Mouse (Mus musculus) thymus, adult 2 months (tissue): ENCODE results near the gene Lrrk1. TPM values are rescaled to one million over a fixed set of nuclear protein-coding genes. Genes with fewer than 3 reads are reported as not detected.
A peak's percentile ranks its signal among the peaks of the same experiment; 100 is the strongest.

Experiments used
- DNase-seq: peaks from one replicate; pipeline ENCODE4 v3.0.0; 2021
- H3K27ac ChIP-seq: fragments of 200-500 bp; 2 replicates; pipeline ENCODE4 v1.5.1; 2012; ENCODE audit warnings: low read length, control low read depth; ENCODE audit not compliant: control insufficient read depth, insufficient read depth
- H3K27me3 ChIP-seq: fragments of 200-500 bp; 2 replicates; pipeline ENCODE4 v1.6.1; 2012; ENCODE audit warnings: mild to moderate bottlenecking, low read length, moderate library complexity, mixed read lengths; ENCODE audit not compliant: control insufficient read depth, insufficient read depth
- H3K36me3 ChIP-seq: fragments of 200-500 bp; 2 replicates; pipeline ENCODE4 v1.6.1; 2012; ENCODE audit warnings: mild to moderate bottlenecking, low read length, moderate library complexity; ENCODE audit not compliant: control insufficient read depth, insufficient read depth
- H3K4me1 ChIP-seq: fragments of 200-500 bp; replicated peaks from 2 replicates; pipeline ENCODE4 v1.6.1; 2012; ENCODE audit warnings: low read length; ENCODE audit not compliant: control insufficient read depth, insufficient read depth
- H3K4me3 ChIP-seq: fragments of 200-500 bp; 2 replicates; pipeline ENCODE4 v1.5.1; 2012; ENCODE audit warnings: mild to moderate bottlenecking, low read length, control low read depth, moderate library complexity; ENCODE audit not compliant: control insufficient read depth, insufficient read depth
- CTCF ChIP-seq: fragments of 200-500 bp; IDR thresholded peaks from 2 replicates; pipeline ENCODE4 v1.5.1; 2012; ENCODE audit warnings: mild to moderate bottlenecking, control low read depth, low read length, moderate library complexity, borderline replicate concordance; ENCODE audit not compliant: control insufficient read depth, poor library complexity, insufficient read depth; ENCODE audit errors: extremely low read depth
- POLR2A ChIP-seq: fragments of 200-500 bp; IDR thresholded peaks from 2 replicates; pipeline ENCODE4 v1.6.1; 2012; ENCODE audit warnings: mild to moderate bottlenecking, low read length, control low read depth, moderate library complexity; ENCODE audit not compliant: control insufficient read depth, poor library complexity, insufficient read depth; ENCODE audit errors: extremely low read depth
- WGBS: fragments of 180-500 bp; shearing (Covaris S2); methylation state at CpG from one replicate; pipeline ENCODE4 v1.1.7; 2018; 5-methylcytosine and 5-hydroxymethylcytosine counted together
- polyA plus RNA-seq: library from polyadenylated mRNA; depleted of rRNA; stranded (reverse); fragments of >200 nt; gene quantifications from 2 replicates; pipeline ENCODE4 v1.2.3, GENCODE M21; 2012

Gene Lrrk1
- polyA plus RNA-seq, 1 experiment, result 29.9 TPM

DNA sequence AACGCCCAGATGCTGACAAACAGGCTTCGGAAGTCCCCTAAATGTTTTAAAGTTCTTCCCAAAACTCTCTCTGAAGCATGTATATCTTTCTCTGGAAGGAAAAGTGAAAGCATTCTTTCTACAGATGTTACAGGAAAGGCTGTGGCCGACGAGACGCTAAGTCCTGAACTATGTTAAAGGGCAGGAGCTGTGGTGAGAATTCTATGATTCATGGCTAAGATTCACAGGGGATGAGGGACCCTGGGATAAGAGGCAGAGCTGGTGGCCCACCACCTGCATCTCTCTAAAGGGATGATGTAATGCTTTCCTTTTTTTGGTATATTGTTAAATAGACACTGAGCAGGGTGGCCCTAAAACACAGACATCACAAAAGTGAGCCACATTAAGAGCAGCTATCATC, 44.8 kb downstream of the Lrrk1 start:
- Histone ChIP-seq H3K4me3 (no peak overlapping the region), H3K36me3 (no peaks in the 10 kb centered on the region), H3K27me3 (no peaks in the 10 kb centered on the region), H3K4me1 (no peaks in the 10 kb centered on the region), H3K27ac (no peak overlapping the region)
- TF ChIP-seq CTCF (no peak), POLR2A (no peak)
- WGBS, result 56% methylated on average over 5 of the region's 5 CpGs
- no peak for DNase-seq

DNA sequence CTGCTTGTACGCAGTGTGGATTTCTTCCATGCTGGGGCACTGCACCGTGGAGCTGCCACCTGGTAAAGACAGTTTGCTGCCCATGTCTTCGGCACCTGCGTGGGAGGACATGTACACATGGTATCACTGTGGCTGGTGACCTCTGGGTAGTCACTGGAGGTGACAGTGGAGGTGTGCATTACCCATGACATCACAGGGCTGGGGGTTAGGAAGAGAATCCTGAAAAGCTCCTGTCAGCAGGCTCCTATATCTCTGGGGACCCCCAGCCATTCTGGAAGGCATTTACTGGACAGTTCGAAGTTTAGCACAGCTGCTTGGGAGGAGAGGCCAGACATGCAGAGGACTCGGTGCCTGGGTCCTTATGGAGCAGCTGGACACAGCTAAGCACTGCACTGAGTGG, 45.3 kb downstream of the Lrrk1 start:
- no peak for DNase-seq
- H3K4me3 ChIP-seq, result no peak overlapping the region
- WGBS, result 84% methylated on average over 6 of the region's 6 CpGs
- no peaks in the 10 kb centered on the region for H3K27me3 ChIP-seq
- H3K36me3 ChIP-seq, result no peaks in the 10 kb centered on the region
- no peak for TF ChIP-seq CTCF
- TF ChIP-seq POLR2A, result no peak
- H3K27ac ChIP-seq, result peak overlapping the region; percentile 33; the same call in 1 of the 2 replicates
- H3K4me1 ChIP-seq, result no peaks in the 10 kb centered on the region

DNA sequence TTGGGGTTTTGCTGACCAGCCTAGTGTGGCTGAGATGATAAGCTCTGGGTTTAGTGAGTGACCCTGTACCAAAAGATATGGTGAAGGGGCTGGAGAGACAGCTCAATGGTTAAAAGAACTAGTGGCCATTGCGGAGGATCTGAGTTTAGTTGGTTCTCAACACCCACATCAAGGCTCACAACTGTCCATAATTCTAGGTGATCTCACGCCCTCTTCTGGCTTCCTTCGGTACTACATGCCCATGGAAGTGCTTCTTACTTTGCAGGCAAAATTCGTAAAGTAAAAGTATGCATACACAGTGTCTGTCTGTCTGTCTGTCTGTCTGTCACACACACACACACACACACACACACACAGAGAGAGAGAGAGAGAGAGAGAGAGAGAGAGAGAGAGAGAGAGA, 45.8 kb downstream of the Lrrk1 start:
- H3K4me3 ChIP-seq, result no peak overlapping the region
- 54% methylated on average over 4 of the region's 4 CpGs for WGBS

DNA sequence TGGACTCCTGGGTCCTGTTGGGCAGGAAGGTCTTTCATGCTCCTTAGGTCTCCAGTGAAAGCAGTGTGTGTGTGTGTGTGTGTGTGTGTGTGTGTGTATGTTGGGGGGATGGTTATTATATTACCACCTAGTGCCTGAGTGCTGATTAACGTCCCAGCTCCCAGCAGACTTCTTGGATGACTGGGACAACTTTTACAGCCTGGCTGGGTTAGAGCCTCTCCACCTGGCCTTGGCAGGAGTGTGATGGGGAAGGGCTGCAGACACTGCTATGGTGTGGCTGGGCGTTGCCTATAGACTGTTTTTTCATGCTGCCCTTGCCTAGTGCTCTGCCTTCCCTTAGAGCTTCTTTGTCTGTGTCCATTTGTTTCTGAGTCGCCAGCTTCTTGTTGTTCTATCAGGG, 48.1 kb downstream of the Lrrk1 start:
- 81% methylated on average over 3 of the region's 3 CpGs for WGBS
- DNase-seq, result no peak

More for the DNA sequence above, 45.8 kb downstream of the Lrrk1 start:
- Histone ChIP-seq H3K27me3 (no peaks in the 10 kb centered on the region), H3K4me1 (no peaks in the 10 kb centered on the region), H3K27ac (no peak overlapping the region), H3K36me3 (no peaks in the 10 kb centered on the region)
- peak; percentile 13 for DNase-seq
- TF ChIP-seq POLR2A, result no peak
- TF ChIP-seq CTCF, result no peak

GRCm38 (mm10) chr7:66339625-66340024, 48.5 kb downstream of the Lrrk1 start:
- no peak for DNase-seq
- Histone ChIP-seq H3K4me1 (no peaks in the 10 kb centered on the region), H3K4me3 (no peak overlapping the region), H3K27me3 (no peaks in the 10 kb centered on the region), H3K27ac (no peak overlapping the region), H3K36me3 (no peaks in the 10 kb centered on the region)
- no peak for TF ChIP-seq POLR2A
- WGBS, result 76% methylated on average over 5 of the region's 5 CpGs

More for the DNA sequence above, 48.1 kb downstream of the Lrrk1 start:
- Histone ChIP-seq H3K4me1 (no peaks in the 10 kb centered on the region), H3K27ac (no peak overlapping the region), H3K27me3 (no peaks in the 10 kb centered on the region), H3K4me3 (no peak overlapping the region), H3K36me3 (no peaks in the 10 kb centered on the region)
- TF ChIP-seq CTCF, result no peak
- no peak for TF ChIP-seq POLR2A

GRCm38 (mm10) chr7:66336955-66337354, 51.2 kb downstream of the Lrrk1 start:
- 92% methylated on average over 2 of the region's 2 CpGs for WGBS
- Histone ChIP-seq H3K4me3 (no peak overlapping the region), H3K27me3 (no peaks in the 10 kb centered on the region), H3K4me1 (no peaks in the 10 kb centered on the region), H3K36me3 (no peaks in the 10 kb centered on the region), H3K27ac (no peak overlapping the region)
- TF ChIP-seq POLR2A (no peak), CTCF (no peak)
- DNase-seq, result no peak

DNA sequence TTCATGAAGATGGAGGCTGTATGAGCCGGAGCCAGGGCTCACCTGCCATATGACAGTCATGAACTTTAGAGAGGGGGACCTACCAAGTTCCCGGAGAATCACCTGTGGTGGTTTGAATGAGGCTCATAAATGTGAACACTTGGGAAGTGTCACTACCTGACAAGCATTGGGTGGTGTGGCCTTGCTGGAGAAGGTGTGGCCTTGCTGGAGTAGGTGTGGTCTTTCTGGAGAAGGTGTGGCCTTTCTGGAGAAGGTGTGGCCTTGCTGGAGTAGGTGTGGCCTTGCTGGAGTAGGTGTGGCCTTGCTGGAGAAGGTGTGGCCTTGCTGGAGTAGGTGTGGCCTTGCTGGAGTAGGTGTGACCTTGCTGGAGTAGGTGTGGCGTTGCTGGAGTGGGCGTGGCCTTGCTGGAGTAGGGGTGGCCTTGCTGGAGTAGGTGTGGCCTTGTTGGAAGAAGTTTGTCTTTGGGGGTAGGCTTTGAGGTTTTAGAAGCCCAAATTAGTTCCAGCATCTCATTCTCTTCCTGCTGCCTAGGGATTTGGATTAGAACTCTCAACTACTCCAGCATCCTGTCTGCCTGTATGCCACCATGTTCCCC, 54.1 kb downstream of the Lrrk1 start:
- DNase-seq, result no peak
- no peak overlapping the region for H3K27ac ChIP-seq
- no peak overlapping the region for H3K4me3 ChIP-seq
- TF ChIP-seq CTCF (no peak), POLR2A (no peak)
- H3K36me3 ChIP-seq, result no peaks in the 10 kb centered on the region
- H3K4me1 ChIP-seq, result no peaks in the 10 kb centered on the region
- WGBS, result 92% methylated on average over 4 of the region's 4 CpGs
- H3K27me3 ChIP-seq, result no peaks in the 10 kb centered on the region
